Comparison of ENCODE assay signal across 9 mouse cellular contexts in the genomic region with DNA sequence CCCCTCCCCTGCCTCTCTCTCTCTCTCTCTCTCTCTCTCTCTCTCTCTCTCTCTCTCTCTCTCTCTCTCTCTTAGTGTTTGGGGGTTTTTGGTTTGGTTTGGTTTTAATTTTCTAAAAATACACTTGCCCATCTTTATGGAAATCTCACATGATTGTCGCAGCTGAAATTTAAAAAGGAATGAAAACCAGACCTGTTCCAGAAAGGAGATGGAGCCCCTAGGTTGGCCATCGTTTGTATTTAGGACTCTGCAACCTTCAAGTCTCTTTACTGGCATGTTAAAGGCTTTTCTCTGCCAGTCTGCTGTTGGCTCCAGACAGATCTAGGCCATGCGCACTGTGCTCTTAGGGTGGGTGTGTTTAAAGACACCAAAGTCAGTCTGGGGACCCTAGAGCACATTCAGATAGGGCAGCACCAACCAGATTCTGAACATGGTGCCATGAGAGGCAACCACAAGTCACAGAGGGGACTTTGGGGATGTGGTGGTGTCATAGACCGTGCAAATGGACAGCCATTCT.
DNase-seq lines count a peak whose midpoint lies in the region; ATAC-seq lines count a peak whose summit lies in the region.
"Had no signal": no experiment of that assay in that cellular context is flagged by ENCODE, and none has a peak within 500 bp of the region (broad histone marks: within the 10 kb centered on the region; RNA-seq: fewer than 3 reads in every experiment).

No protein-coding gene starts in this region.

- peak overlapping the region; percentile 93 for H3K4me2 ChIP-seq in heart, embryonic 15.5 days
- peak overlapping the region; percentile 70 for H3K4me2 ChIP-seq in forebrain, embryonic 14.5 days (ENCODE audit: low read length)
- H3K4me2 ChIP-seq in midbrain, embryonic 12.5 days (replicated peaks), result peak overlapping the region; percentile 58

- WGBS in heart, embryonic 15.5 days, result 52% methylated on average over 4 of the region's 4 CpGs
- 66% methylated on average over 4 of the region's 4 CpGs for WGBS in forebrain, embryonic 14.5 days
- 61% methylated on average over 4 of the region's 4 CpGs for WGBS in midbrain, embryonic 12.5 days

- H3K27me3 ChIP-seq in heart, embryonic 15.5 days, result peaks cover 8% of the 10 kb centered on the region; the same call in 1 of the 2 replicates
- H3K27me3 ChIP-seq in forebrain, embryonic 14.5 days (replicated peaks; ENCODE audit: control insufficient read depth, insufficient read depth, low read length), result no peaks in the 10 kb centered on the region
- no peaks in the 10 kb centered on the region for H3K27me3 ChIP-seq in midbrain, embryonic 12.5 days
- H3K27me3 ChIP-seq: liver, embryonic 15.5 days had no signal

- H3K27ac ChIP-seq in heart, embryonic 15.5 days, result no peak overlapping the region
- H3K27ac ChIP-seq in forebrain, embryonic 14.5 days (ENCODE audit: low read depth, low read length), result no peak overlapping the region
- H3K27ac ChIP-seq in midbrain, embryonic 12.5 days (replicated peaks), result no peak overlapping the region
- H3K27ac ChIP-seq: liver, embryonic 15.5 days had no signal

- no peaks in the 10 kb centered on the region for H3K9me3 ChIP-seq in heart, embryonic 15.5 days (replicated peaks)
- H3K9me3 ChIP-seq in forebrain, embryonic 14.5 days (replicated peaks; ENCODE audit: control insufficient read depth, low read length), result no peaks in the 10 kb centered on the region
- no peaks in the 10 kb centered on the region for H3K9me3 ChIP-seq in midbrain, embryonic 12.5 days
- H3K9me3 ChIP-seq: liver, embryonic 15.5 days had no signal

- DNase-seq in heart, postnatal 4 days, result no peak
- DNase-seq in cerebellum, adult 11 months, result peak; percentile 12
- DNase-seq in forebrain, embryonic 14.5 days (ENCODE audit: low spot score), result no peak
- DNase-seq in right cerebral cortex, postnatal 25 days, result no peak
- DNase-seq in adrenal gland, postnatal 36 days, result no peak
- no peak for DNase-seq in ovary, postnatal 10 days (ENCODE audit: low spot score)

- H3K4me3 ChIP-seq in heart, embryonic 15.5 days, result peak overlapping the region; percentile 54
- peak overlapping the region; percentile 40; the same call in 1 of the 2 replicates for H3K4me3 ChIP-seq in forebrain, embryonic 14.5 days (ENCODE audit: low read depth, low read length)
- peak overlapping the region; percentile 42; the same call in 1 of the 2 replicates for H3K4me3 ChIP-seq in midbrain, embryonic 12.5 days

- no peak overlapping the region for H3K9ac ChIP-seq in heart, embryonic 15.5 days
- H3K9ac ChIP-seq in forebrain, embryonic 14.5 days (ENCODE audit: low read length), result no peak overlapping the region; the same call in 1 of the 2 replicates
- no peak overlapping the region for H3K9ac ChIP-seq in midbrain, embryonic 12.5 days (replicated peaks)
- H3K9ac ChIP-seq: liver, embryonic 15.5 days had no signal

- no peak for ATAC-seq in heart, embryonic 15.5 days (replicated peaks; ENCODE audit: insufficient number of reproducible peaks, insufficient read depth, low FRiP score, low read depth)
- 0 out of 2 replicates have a peak, but pooled peaks have one; percentile 8 for ATAC-seq in forebrain, embryonic 14.5 days
- no peak for ATAC-seq in midbrain, embryonic 12.5 days (ENCODE audit: low FRiP score, low read depth)

- peaks cover 5% of the 10 kb centered on the region; the same call in 1 of the 2 replicates for H3K4me1 ChIP-seq in heart, embryonic 15.5 days (replicated peaks)
- no peaks in the 10 kb centered on the region for H3K4me1 ChIP-seq in forebrain, embryonic 14.5 days (ENCODE audit: control insufficient read depth, insufficient read depth, low read length)
- H3K4me1 ChIP-seq in midbrain, embryonic 12.5 days, result peaks cover 5% of the 10 kb centered on the region; the same call in 1 of the 2 replicates

- no peaks in the 10 kb centered on the region for H3K36me3 ChIP-seq in heart, embryonic 15.5 days
- H3K36me3 ChIP-seq in forebrain, embryonic 14.5 days (ENCODE audit: control insufficient read depth, insufficient read depth, low read length), result no peaks in the 10 kb centered on the region
- no peaks in the 10 kb centered on the region for H3K36me3 ChIP-seq in midbrain, embryonic 12.5 days
- H3K36me3 ChIP-seq: liver, embryonic 15.5 days had no signal
